Mouse (Mus musculus): ENCODE data around the gene Stat5b.

DNA sequence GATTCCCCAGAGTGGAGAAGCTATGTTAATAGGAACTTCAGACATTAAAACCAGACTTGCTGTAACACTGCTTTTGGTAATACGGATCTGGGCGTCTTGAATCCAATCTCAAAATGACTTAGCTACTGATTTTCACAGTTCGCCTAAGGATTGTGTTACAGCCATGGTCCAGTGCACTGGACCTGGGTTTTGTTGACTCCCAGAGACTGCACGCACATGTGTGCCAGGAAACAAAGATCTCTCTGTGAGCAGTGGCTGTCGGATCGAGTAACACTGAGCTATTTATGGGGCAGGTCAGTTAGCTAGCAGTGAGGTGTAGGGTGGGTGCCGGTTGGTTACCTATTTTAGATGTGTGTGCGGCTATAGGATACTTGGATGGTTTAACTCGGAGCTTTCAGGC lies 40.0 kb downstream of the Stat5b start:
- TF ChIP-seq POLR2A (IDR thresholded peaks at IDR 0.05; ENCODE audit: control insufficient read depth in 1 of 2, insufficient read depth in 1 of 2, low read depth in 1 of 2, low read length in 2 of 2, poor library complexity in 1 of 2) (no peak), MYC (IDR thresholded peaks at IDR 0.05; ENCODE audit: low read depth, low read length) (no peak), SIN3A (IDR thresholded peaks at IDR 0.05; ENCODE audit: low read length) (no peak), POLR2AphosphoS2 (IDR thresholded peaks at IDR 0.05; ENCODE audit: low read length) (no peak), CTCF (IDR thresholded peaks at IDR 0.05 in 2 of 3, conservative IDR thresholded peaks at IDR 0.05 in 1 of 3; ENCODE audit: control insufficient read depth in 1 of 3, insufficient read depth in 1 of 3, low read depth in 2 of 3, low read length in 3 of 3, poor library complexity in 1 of 3, severe bottlenecking in 1 of 3) (no peak), E2F4 (IDR thresholded peaks at IDR 0.05; ENCODE audit: borderline replicate concordance, low read depth, low read length) (no peak), EP300 (IDR thresholded peaks at IDR 0.05; ENCODE audit: low read depth in 1 of 2, low read length in 2 of 2) (no peak), TAL1 (IDR thresholded peaks at IDR 0.05; ENCODE audit: low read length) (no peak)

Data from MEL (cell line).